Mouse (Mus musculus) CH12.LX (cell line): ENCODE results near the gene Ppp1r12a. TPM values are rescaled to one million over a fixed set of nuclear protein-coding genes. Genes with fewer than 3 reads are reported as not detected.

Source experiments
- DNase-seq: peaks from one replicate; pipeline ENCODE4 v3.0.0-alpha.2; 2013; ENCODE audit errors: extremely low read depth
- H3K27ac ChIP-seq: 2 replicates; pipeline ENCODE4 v1.5.1; 2012; ENCODE audit warnings: low read depth, mild to moderate bottlenecking, control low read depth, moderate library complexity; ENCODE audit not compliant: insufficient read depth
- H3K27me3 ChIP-seq: replicated peaks from 2 replicates; pipeline ENCODE3; 2012; ENCODE audit warnings: inconsistent platforms
- H3K36me3 ChIP-seq, 2 experiments: replicated peaks in 1 of 2; 2 replicates each; pipeline versions ENCODE3 to v1.6.1; 2012; ENCODE audit warnings: inconsistent platforms in 1 of 2, low read length in 1 of 2, mild to moderate bottlenecking in 1 of 2, mixed read lengths in 1 of 2, moderate library complexity in 1 of 2; ENCODE audit not compliant: control insufficient read depth in 1 of 2, insufficient read depth in 1 of 2
- H3K4me1 ChIP-seq, 2 experiments: 2 replicates each; pipeline ENCODE4 v1.6.1; 2012; ENCODE audit warnings: inconsistent platforms in 1 of 2, moderate library complexity in 1 of 2; ENCODE audit not compliant: insufficient read depth in 2 of 2, control insufficient read depth in 1 of 2
- H3K4me2 ChIP-seq: 2 replicates; pipeline ENCODE4 v1.6.1; 2012; ENCODE audit warnings: low read depth, mild to moderate bottlenecking, control low read depth; ENCODE audit not compliant: poor library complexity, insufficient read depth, severe bottlenecking
- H3K4me3 ChIP-seq, 3 experiments: fragments of 150-350 bp in 1 of 3; sonication (generic) in 1 of 3; replicated peaks in 1 of 3; 2 replicates each; pipeline versions ENCODE3 to v1.5.1; 2011 to 2012; ENCODE audit warnings: low read depth in 2 of 3, low read length in 2 of 3, mild to moderate bottlenecking in 2 of 3, moderate library complexity in 2 of 3, control low read depth in 1 of 3, improper control_type of control experiment in 1 of 3, inconsistent platforms in 1 of 3, mixed read lengths in 1 of 3; ENCODE audit not compliant: poor library complexity in 1 of 3
- H3K79me2 ChIP-seq: replicated peaks from 2 replicates; pipeline ENCODE4 v1.6.1; 2012; ENCODE audit warnings: mild to moderate bottlenecking, moderate library complexity; ENCODE audit not compliant: control insufficient read depth, poor library complexity, insufficient read depth, severe bottlenecking; ENCODE audit errors: extremely low read depth
- H3K9ac ChIP-seq: 2 replicates; pipeline ENCODE4 v1.6.1; 2012; ENCODE audit warnings: low read depth, mild to moderate bottlenecking, control low read depth, moderate library complexity; ENCODE audit not compliant: insufficient read depth
- H3K9me3 ChIP-seq: replicated peaks from 2 replicates; pipeline ENCODE3; 2012; ENCODE audit warnings: low read length, inconsistent platforms, mixed read lengths
- CHD2 ChIP-seq: IDR thresholded peaks from 2 replicates; pipeline ENCODE4 v1.6.1; 2011; ENCODE audit warnings: low read length, improper control_type of control experiment
- CTCF ChIP-seq, 2 experiments: IDR thresholded peaks in 1 of 2; conservative IDR thresholded peaks in 1 of 2; 2 replicates each; pipeline ENCODE4 v1.5.1; 2011 to 2012; ENCODE audit warnings: low read depth in 2 of 2, low read length in 2 of 2, improper control_type of control experiment in 1 of 2, inconsistent platforms in 1 of 2, mild to moderate bottlenecking in 1 of 2, moderate library complexity in 1 of 2
- E2F4 ChIP-seq: IDR thresholded peaks from 2 replicates; pipeline ENCODE4 v1.6.1; 2011; ENCODE audit warnings: low read depth, low read length, improper control_type of control experiment; ENCODE audit not compliant: insufficient replicate concordance
- ETS1 ChIP-seq: conservative IDR thresholded peaks from 2 replicates; pipeline ENCODE4 v1.6.1; 2012; ENCODE audit warnings: low read depth, mild to moderate bottlenecking, inconsistent platforms, low read length, improper control_type of control experiment, moderate library complexity
- HCFC1 ChIP-seq: IDR thresholded peaks from 2 replicates; pipeline ENCODE4 v1.6.1; 2012; ENCODE audit warnings: low read depth, mild to moderate bottlenecking, inconsistent platforms, low read length, improper control_type of control experiment
- IRF4 ChIP-seq: IDR thresholded peaks from 2 replicates; pipeline ENCODE4 v1.6.1; 2014; ENCODE audit warnings: low read depth, mild to moderate bottlenecking, inconsistent platforms, low read length, improper control_type of control experiment
- JUN ChIP-seq: IDR thresholded peaks from 2 replicates; pipeline ENCODE4 v1.6.1; 2011; ENCODE audit warnings: low read depth, mild to moderate bottlenecking, low read length, improper control_type of control experiment, moderate library complexity; ENCODE audit not compliant: insufficient read depth
- JUND ChIP-seq: conservative IDR thresholded peaks from 2 replicates; pipeline ENCODE4 v1.6.1; 2011; ENCODE audit warnings: low read depth, low read length, improper control_type of control experiment
- MAFK ChIP-seq: IDR thresholded peaks from 2 replicates; pipeline ENCODE4 v1.6.1; 2011; ENCODE audit warnings: low read length, improper control_type of control experiment; ENCODE audit not compliant: insufficient replicate concordance
- MEF2A ChIP-seq: IDR thresholded peaks from 2 replicates; pipeline ENCODE4 v1.6.1; 2014; ENCODE audit warnings: low read depth, mild to moderate bottlenecking, inconsistent platforms, low read length, improper control_type of control experiment, borderline replicate concordance
- MXI1 ChIP-seq: IDR thresholded peaks from 2 replicates; pipeline ENCODE4 v1.6.1; 2011; ENCODE audit warnings: mild to moderate bottlenecking, low read depth, low read length, improper control_type of control experiment
- MYC ChIP-seq: IDR thresholded peaks from 2 replicates; pipeline ENCODE4 v1.6.1; 2011; ENCODE audit warnings: low read depth, mild to moderate bottlenecking, improper control_type of control experiment, low read length
- NELFE ChIP-seq: IDR thresholded peaks from 2 replicates; pipeline ENCODE4 v1.6.1; 2011; ENCODE audit warnings: low read depth, low read length, improper control_type of control experiment
- PAX5 ChIP-seq: IDR thresholded peaks from 2 replicates; pipeline ENCODE4 v1.6.1; 2012; ENCODE audit warnings: low read length, inconsistent platforms, mixed read lengths
- TCF12 ChIP-seq: IDR thresholded peaks from 2 replicates; pipeline ENCODE4 v1.6.1; 2014; ENCODE audit warnings: low read depth, mild to moderate bottlenecking, inconsistent platforms, low read length, improper control_type of control experiment
- UBTF ChIP-seq: IDR thresholded peaks from 2 replicates; pipeline ENCODE4 v1.6.1; 2012; ENCODE audit warnings: low read depth, mild to moderate bottlenecking, inconsistent platforms, low read length, improper control_type of control experiment, moderate library complexity
- USF1 ChIP-seq: IDR thresholded peaks from 2 replicates; pipeline ENCODE4 v1.6.1; 2014; ENCODE audit warnings: low read depth, mild to moderate bottlenecking, inconsistent platforms, low read length, improper control_type of control experiment
- ZC3H11A ChIP-seq: IDR thresholded peaks from 2 replicates; pipeline ENCODE4 v1.6.1; 2012; ENCODE audit warnings: low read depth, mild to moderate bottlenecking, inconsistent platforms, low read length, improper control_type of control experiment
- dilution Hi-C: fragments of 300-500 bp; cut with MboI; formaldehyde crosslinking; loops from 2 replicates; pipeline ENCODE4 v1.14.3; 2020; ENCODE audit warnings: low sequenced_read_pairs; ENCODE audit not compliant: extremely low pct_unique_long_range_greater_than_20kb, extremely low pct_ligation_motif_present
- in situ Hi-C: fragments of 300-500 bp; cut with MboI; formaldehyde crosslinking; loops from 3 replicates; pipeline ENCODE4 v1.14.3; 2019; ENCODE audit warnings: low sequenced_read_pairs, low pct_ligation_motif_present, low pct_unique_long_range_greater_than_20kb, mixed read lengths
- polyA plus RNA-seq: library from polyadenylated mRNA; unstranded; fragments of >175 nt; gene quantifications from 2 replicates; pipeline ENCODE4 v1.2.1, GENCODE M21; 2012; ENCODE audit warnings: low read depth; ENCODE audit not compliant: insufficient read length
- total RNA-seq, 2 experiments: library from RNA; depleted of rRNA; stranded (reverse); fragments of 300-350 nt in 1 of 2; fragments of >200 nt in 1 of 2; gene quantifications; 2 replicates each; pipeline ENCODE4 v1.2.3; 2012 to 2014

The Ppp1r12a gene
- total and polyA plus RNA-seq, 3 experiments: 34.4 to 70.8 (median 60.0) TPM

DNA sequence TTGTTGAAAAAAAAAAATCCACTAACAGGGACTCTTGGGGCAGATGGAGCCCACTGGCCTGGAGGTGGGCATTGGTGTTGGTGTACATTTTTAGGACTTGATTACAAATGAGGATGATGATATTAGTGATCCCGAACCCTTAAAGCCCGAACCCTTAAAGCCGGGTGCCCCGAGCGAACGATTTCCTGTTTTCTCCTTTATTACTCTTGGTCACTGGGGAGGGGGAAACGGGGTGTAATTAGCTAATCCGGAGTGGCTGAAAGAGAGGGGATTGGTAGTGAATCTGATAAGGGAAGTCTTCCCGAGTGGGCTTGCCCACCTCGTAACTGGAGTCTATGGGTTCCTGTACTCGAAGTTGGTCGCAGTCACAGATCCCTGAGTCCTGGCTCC lies 1.0 kb downstream of the Ppp1r12a start:
- H3K27ac ChIP-seq: no peak overlapping the region
- peaks cover 0 to 30% of the 10 kb centered on the region in 2 experiments for H3K4me1 ChIP-seq
- H3K36me3 ChIP-seq: peaks cover 0 to 12% of the 10 kb centered on the region in 2 experiments
- peak overlapping the region; percentile 55; the same call in 1 of the 2 replicates for H3K4me2 ChIP-seq
- no peak for TF ChIP-seq MYC
- TF ChIP-seq UBTF: peak; percentile 33; the same call in 1 of the 2 replicates
- H3K4me3 ChIP-seq: peak overlapping the region; percentile 90 to 97 (median 94)
- H3K79me2 ChIP-seq: peaks cover 35% of the 10 kb centered on the region
- H3K9me3 ChIP-seq: no peaks in the 10 kb centered on the region
- H3K27me3 ChIP-seq: no peaks in the 10 kb centered on the region
- dilution Hi-C loops (no loop called here), in situ Hi-C loops (no loop called here)
- H3K9ac ChIP-seq: peak overlapping the region; percentile 100
- no peak for DNase-seq

- H3K27me3 ChIP-seq: no peaks in the 10 kb centered on the region
- peak overlapping the region; percentile 55; the same call in 1 of the 2 replicates for H3K4me2 ChIP-seq
- peaks cover 0 to 15% of the 10 kb centered on the region in 2 experiments for H3K36me3 ChIP-seq
- peak overlapping the region; percentile 100 for H3K9ac ChIP-seq
- H3K4me1 ChIP-seq: peaks cover 0 to 32% of the 10 kb centered on the region in 2 experiments; a peak in 3 of 4 replicates
- no peak overlapping the region for H3K27ac ChIP-seq
- peak overlapping the region; percentile 90 to 97 (median 94) for H3K4me3 ChIP-seq
- TF ChIP-seq UBTF (no peak), MAFK (no peak)
- dilution Hi-C loops (no loop called here), in situ Hi-C loops (no loop called here)
- no peaks in the 10 kb centered on the region for H3K9me3 ChIP-seq
- H3K79me2 ChIP-seq: peaks cover 37% of the 10 kb centered on the region
- no peak for DNase-seq
Measured at GRCm38 (mm10) chr10:108163451-108163850, 1.5 kb downstream of the Ppp1r12a start.

- dilution Hi-C loops (no loop called here), in situ Hi-C loops (no loop called here)
- H3K36me3 ChIP-seq: peaks cover 0 to 17% of the 10 kb centered on the region in 2 experiments
- H3K9ac ChIP-seq: no peak overlapping the region
- peaks cover 0 to 67% of the 10 kb centered on the region in 2 experiments; a peak in 3 of 4 replicates for H3K4me1 ChIP-seq
- TF ChIP-seq JUN (no peak), JUND (no peak), CTCF (conservative IDR thresholded peaks at IDR 0.05 in 1 of 2, IDR thresholded peaks at IDR 0.05 in 1 of 2; ENCODE audit: low read depth in 2 of 2, low read length in 2 of 2) (no peak), ETS1 (no peak), UBTF (no peak), PAX5 (no peak), MEF2A (no peak), IRF4 (no peak), NELFE (no peak), USF1 (no peak), HCFC1 (no peak), ZC3H11A (no peak), TCF12 (no peak), MXI1 (no peak), E2F4 (no peak), CHD2 (no peak), MAFK (no peak)
- DNase-seq: no peak
- no peaks in the 10 kb centered on the region for H3K27me3 ChIP-seq
- H3K79me2 ChIP-seq: peaks cover 43% of the 10 kb centered on the region
- H3K27ac ChIP-seq: no peak overlapping the region
- H3K4me3 ChIP-seq: no peak overlapping the region
- no peaks in the 10 kb centered on the region for H3K9me3 ChIP-seq
- no peak overlapping the region for H3K4me2 ChIP-seq
Measured at GRCm38 (mm10) chr10:108167823-108168222, 5.8 kb downstream of the Ppp1r12a start.
